Mouse (Mus musculus): Measurements from ENCODE around the gene Sucnr1.

- TF ChIP-seq CTCF (IDR thresholded peaks at IDR 0.05; ENCODE audit: extremely low read depth, insufficient read depth, low read length) (no peak), POLR2A (IDR thresholded peaks at IDR 0.05; ENCODE audit: extremely low read depth, insufficient read depth, low read length) (no peak)
Observed at GRCm38 (mm10) chr3:60080572-60080971, 1.1 kb upstream of the Sucnr1 start.

Data from cortical plate, adult 2 months (tissue).